Mouse (Mus musculus): ENCODE data around the gene Rgs3. TPM values are rescaled to one million over a fixed set of nuclear protein-coding genes. Genes with fewer than 3 reads are reported as not detected.
A peak's percentile ranks its signal among the peaks of the same experiment; 100 is the strongest.

Rgs3 gene
- polyA plus RNA-seq, 1 experiment from 2014 or later, result 60.5 TPM

- Histone ChIP-seq H3K27me3 (replicated peaks) (peaks cover 54% of the 10 kb centered on the region), H3K4me2 (no peak overlapping the region), H3K36me3 (peaks cover 7% of the 10 kb centered on the region), H3K9ac (peak overlapping the region; percentile 16; the same call in 1 of the 2 replicates), H3K4me3 (no peak overlapping the region), H3K27ac (ENCODE audit: poor library complexity, severe bottlenecking) (peak overlapping the region; percentile 42; the same call in 1 of the 2 replicates), H3K9me3 (replicated peaks) (no peaks in the 10 kb centered on the region), H3K4me1 (replicated peaks) (peaks cover 85% of the 10 kb centered on the region)
- WGBS, result 13% methylated on average over 4 of the region's 4 CpGs
- ATAC-seq (ENCODE audit: insufficient number of reproducible peaks, low FRiP score), result no peak
Measured at GRCm38 (mm10) chr4:62629905-62630304, 70.3 kb downstream of the Rgs3 start.

- Histone ChIP-seq H3K27ac (ENCODE audit: poor library complexity, severe bottlenecking) (no peak overlapping the region), H3K9ac (no peak overlapping the region), H3K36me3 (peaks cover 13% of the 10 kb centered on the region; the same call in 1 of the 2 replicates), H3K4me2 (no peak overlapping the region), H3K4me1 (replicated peaks) (peaks cover 76% of the 10 kb centered on the region), H3K4me3 (no peak overlapping the region), H3K27me3 (replicated peaks) (peaks cover 34% of the 10 kb centered on the region), H3K9me3 (replicated peaks) (no peaks in the 10 kb centered on the region)
- 74% methylated on average over 4 of the region's 4 CpGs for WGBS
- ATAC-seq (ENCODE audit: insufficient number of reproducible peaks, low FRiP score), result no peak
Measured at GRCm38 (mm10) chr4:62633243-62633642, 73.6 kb downstream of the Rgs3 start.

GRCm38 (mm10) chr4:62634054-62634591 is 74.5 kb downstream of the Rgs3 start:
- Histone ChIP-seq H3K9ac (peak overlapping the region; percentile 54; the same call in 1 of the 2 replicates), H3K27ac (ENCODE audit: poor library complexity, severe bottlenecking) (peak overlapping the region; percentile 58), H3K4me2 (peak overlapping the region; percentile 25; the same call in 1 of the 2 replicates), H3K9me3 (replicated peaks) (no peaks in the 10 kb centered on the region), H3K4me1 (replicated peaks) (peaks cover 71% of the 10 kb centered on the region), H3K4me3 (no peak overlapping the region), H3K36me3 (peaks cover 13% of the 10 kb centered on the region; the same call in 1 of the 2 replicates), H3K27me3 (replicated peaks) (peaks cover 29% of the 10 kb centered on the region)
- 17% methylated on average over 10 of the region's 13 CpGs for WGBS
- peak; percentile 58 for ATAC-seq (ENCODE audit: insufficient number of reproducible peaks, low FRiP score)

- H3K4me1 ChIP-seq (replicated peaks), result peaks cover 64% of the 10 kb centered on the region
- peaks cover 23% of the 10 kb centered on the region for H3K27me3 ChIP-seq (replicated peaks)
Measured at GRCm38 (mm10) chr4:62634840-62635239, 75.2 kb downstream of the Rgs3 start.

GRCm38 (mm10) chr4:62636047-62636446 is 76.4 kb downstream of the Rgs3 start:
- H3K9ac ChIP-seq, result no peak overlapping the region
- H3K4me3 ChIP-seq, result no peak overlapping the region
- peaks cover 13% of the 10 kb centered on the region; the same call in 1 of the 2 replicates for H3K36me3 ChIP-seq
- H3K9me3 ChIP-seq (replicated peaks), result no peaks in the 10 kb centered on the region
- H3K27me3 ChIP-seq (replicated peaks), result peaks cover 25% of the 10 kb centered on the region
- WGBS, result 73% methylated on average over 6 of the region's 6 CpGs
- H3K4me2 ChIP-seq, result no peak overlapping the region
- no peak for ATAC-seq (ENCODE audit: insufficient number of reproducible peaks, low FRiP score)
- H3K27ac ChIP-seq (ENCODE audit: poor library complexity, severe bottlenecking), result peak overlapping the region; percentile 45; the same call in 1 of the 2 replicates
- peaks cover 62% of the 10 kb centered on the region for H3K4me1 ChIP-seq (replicated peaks)

More at GRCm38 (mm10) chr4:62634840-62635239, 75.2 kb downstream of the Rgs3 start:
- Histone ChIP-seq H3K9ac (no peak overlapping the region), H3K36me3 (peaks cover 13% of the 10 kb centered on the region; the same call in 1 of the 2 replicates), H3K4me2 (no peak overlapping the region), H3K9me3 (replicated peaks) (no peaks in the 10 kb centered on the region), H3K4me3 (no peak overlapping the region), H3K27ac (ENCODE audit: poor library complexity, severe bottlenecking) (peak overlapping the region; percentile 58; the same call in 1 of the 2 replicates)
- 44% methylated on average over 2 of the region's 2 CpGs for WGBS
- no peak for ATAC-seq (ENCODE audit: insufficient number of reproducible peaks, low FRiP score)

- Histone ChIP-seq H3K4me2 (no peak overlapping the region), H3K9ac (no peak overlapping the region), H3K4me3 (no peak overlapping the region), H3K9me3 (replicated peaks) (no peaks in the 10 kb centered on the region), H3K27me3 (replicated peaks) (peaks cover 29% of the 10 kb centered on the region), H3K4me1 (replicated peaks) (peaks cover 72% of the 10 kb centered on the region), H3K27ac (ENCODE audit: poor library complexity, severe bottlenecking) (peak overlapping the region; percentile 46; the same call in 1 of the 2 replicates), H3K36me3 (peaks cover 8% of the 10 kb centered on the region; the same call in 1 of the 2 replicates)
- ATAC-seq (ENCODE audit: insufficient number of reproducible peaks, low FRiP score), result no peak
- WGBS, result 55% methylated on average over 4 of the region's 4 CpGs
Measured at GRCm38 (mm10) chr4:62637856-62638604, 78.4 kb downstream of the Rgs3 start.

GRCm38 (mm10) chr4:62640496-62641229 is 81.0 kb downstream of the Rgs3 start:
- H3K4me3 ChIP-seq, result no peak overlapping the region
- no peak for ATAC-seq (ENCODE audit: insufficient number of reproducible peaks, low FRiP score)
- peaks cover 36% of the 10 kb centered on the region for H3K27me3 ChIP-seq (replicated peaks)
- peak overlapping the region; percentile 46; the same call in 1 of the 2 replicates for H3K9ac ChIP-seq
- H3K9me3 ChIP-seq (replicated peaks), result no peaks in the 10 kb centered on the region
- peaks cover 16% of the 10 kb centered on the region; the same call in 1 of the 2 replicates for H3K36me3 ChIP-seq
- peak overlapping the region; percentile 87 for H3K27ac ChIP-seq (ENCODE audit: poor library complexity, severe bottlenecking)
- WGBS, result 48% methylated on average over 15 of the region's 15 CpGs
- no peak overlapping the region for H3K4me2 ChIP-seq
- H3K4me1 ChIP-seq (replicated peaks), result peaks cover 74% of the 10 kb centered on the region

- peak overlapping the region; percentile 87 for H3K27ac ChIP-seq (ENCODE audit: poor library complexity, severe bottlenecking)
- peaks cover 72% of the 10 kb centered on the region for H3K4me1 ChIP-seq (replicated peaks)
- peaks cover 39% of the 10 kb centered on the region for H3K27me3 ChIP-seq (replicated peaks)
- no peaks in the 10 kb centered on the region for H3K9me3 ChIP-seq (replicated peaks)
- no peak overlapping the region for H3K4me3 ChIP-seq
- peak overlapping the region; percentile 17; the same call in 1 of the 2 replicates for H3K4me2 ChIP-seq
- H3K9ac ChIP-seq, result peak overlapping the region; percentile 46; the same call in 1 of the 2 replicates
- 13% methylated on average over 11 of the region's 11 CpGs for WGBS
- ATAC-seq (ENCODE audit: insufficient number of reproducible peaks, low FRiP score), result peak; percentile 66
- H3K36me3 ChIP-seq, result peaks cover 16% of the 10 kb centered on the region; the same call in 1 of the 2 replicates
Measured at GRCm38 (mm10) chr4:62641230-62641589, 81.6 kb downstream of the Rgs3 start.

GRCm38 (mm10) chr4:62641656-62642055 is 82.0 kb downstream of the Rgs3 start:
- Histone ChIP-seq H3K9ac (peak overlapping the region; percentile 17; the same call in 1 of the 2 replicates), H3K4me1 (replicated peaks) (peaks cover 68% of the 10 kb centered on the region)
- ATAC-seq (ENCODE audit: insufficient number of reproducible peaks, low FRiP score), result no peak

GRCm38 (mm10) chr4:62643401-62643800 is 83.8 kb downstream of the Rgs3 start:
- H3K36me3 ChIP-seq, result peaks cover 8% of the 10 kb centered on the region; the same call in 1 of the 2 replicates
- 68% methylated on average over 8 of the region's 8 CpGs for WGBS
- no peak overlapping the region for H3K4me3 ChIP-seq
- H3K4me1 ChIP-seq (replicated peaks), result peaks cover 64% of the 10 kb centered on the region
- H3K4me2 ChIP-seq, result no peak overlapping the region
- peaks cover 55% of the 10 kb centered on the region for H3K27me3 ChIP-seq (replicated peaks)
- ATAC-seq (ENCODE audit: insufficient number of reproducible peaks, low FRiP score), result no peak
- H3K27ac ChIP-seq (ENCODE audit: poor library complexity, severe bottlenecking), result 0 out of 2 replicates have a peak overlapping the region, but pooled peaks have one; percentile 41
- H3K9me3 ChIP-seq (replicated peaks), result no peaks in the 10 kb centered on the region
- H3K9ac ChIP-seq, result no peak overlapping the region

More at GRCm38 (mm10) chr4:62641656-62642055, 82.0 kb downstream of the Rgs3 start:
- peak overlapping the region; percentile 71 for H3K27ac ChIP-seq (ENCODE audit: poor library complexity, severe bottlenecking)
- 50% methylated on average over 3 of the region's 3 CpGs for WGBS
- H3K4me3 ChIP-seq, result no peak overlapping the region
- no peak overlapping the region for H3K4me2 ChIP-seq
- H3K27me3 ChIP-seq (replicated peaks), result peaks cover 39% of the 10 kb centered on the region
- peaks cover 12% of the 10 kb centered on the region; the same call in 1 of the 2 replicates for H3K36me3 ChIP-seq
- no peaks in the 10 kb centered on the region for H3K9me3 ChIP-seq (replicated peaks)

All from heart, embryonic 12.5 days (tissue).